Mouse (Mus musculus) cerebellum, adult 2 months (tissue): ENCODE measurements around the gene Il10rb.

Experiments
- CTCF ChIP-seq: fragments of 200-500 bp; IDR thresholded peaks from 2 replicates; pipeline ENCODE4 v1.5.1; 2011; ENCODE audit warnings: low read depth, mild to moderate bottlenecking, control low read depth, low read length, moderate library complexity, borderline replicate concordance; ENCODE audit not compliant: insufficient read depth
- POLR2A ChIP-seq: fragments of 200-500 bp; IDR thresholded peaks from 2 replicates; pipeline ENCODE4 v1.6.1; 2011; ENCODE audit warnings: low read length, control low read depth, borderline replicate concordance; ENCODE audit not compliant: insufficient read depth

DNA sequence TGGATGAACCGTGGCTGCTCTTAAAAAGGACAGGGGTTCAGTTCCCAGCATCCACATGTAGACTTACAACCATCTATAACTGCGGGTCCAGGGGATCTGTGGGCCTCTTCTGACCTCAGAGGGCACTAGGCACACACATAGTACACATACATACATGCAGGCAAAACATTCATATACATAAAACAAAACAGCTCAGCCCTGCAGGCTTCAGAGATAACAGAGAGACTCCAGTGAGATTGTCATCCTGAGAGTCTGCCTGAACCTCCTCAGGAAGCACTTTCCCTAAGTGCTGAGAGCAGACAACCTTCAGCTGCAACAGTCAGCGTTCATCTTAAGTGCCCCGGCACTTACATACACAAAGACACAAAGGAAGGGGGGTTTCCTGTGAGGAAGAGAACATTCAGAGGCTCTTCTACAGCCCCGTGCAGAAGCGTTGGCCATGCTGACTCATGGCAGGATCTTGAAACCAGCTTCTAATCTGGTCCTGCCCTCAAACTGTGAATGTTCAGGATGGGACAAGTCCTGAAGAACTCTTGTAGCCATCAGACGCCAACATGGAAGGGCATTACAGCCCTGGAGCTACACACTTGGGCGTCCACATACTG is 27.5 kb downstream of the Il10rb start:
- TF ChIP-seq POLR2A (no peak), CTCF (no peak)
